Mouse (Mus musculus): ENCODE results near the gene Ptgds. TPM values are rescaled to one million over a fixed set of nuclear protein-coding genes. Genes with fewer than 3 reads are reported as not detected.
A peak's percentile ranks its signal among the peaks of the same experiment; 100 is the strongest.

Gene Ptgds
- polyA plus RNA-seq, 1 experiment from 2014 or later = 13.1 TPM

GRCm38 (mm10) chr2:25501593-25502486 is 32.0 kb upstream of the Ptgds start, which contains the start of gene C8g:
Gene C8g (minus strand): TSS chr2:25501719.
- Histone ChIP-seq H3K9me3 (replicated peaks; ENCODE audit: low read length) (no peaks in the 10 kb centered on the region), H3K4me3 (replicated peaks; ENCODE audit: low read depth, low read length) (peak within 1 kb of the TSS; percentile 55), H3K27ac (peak within 1 kb of the TSS; percentile 76), H3K4me2 (ENCODE audit: low read length) (peak within 1 kb of the TSS; percentile 75), H3K36me3 (ENCODE audit: insufficient read depth, low read length) (peaks cover 26% of the 10 kb centered on the region), H3K4me1 (replicated peaks; ENCODE audit: insufficient read depth, low read length) (peaks cover 15% of the 10 kb centered on the region), H3K27me3 (ENCODE audit: insufficient read depth, low read length) (no peaks in the 10 kb centered on the region), H3K9ac (ENCODE audit: low read depth, low read length) (peak within 1 kb of the TSS; percentile 63)
- DNase-seq (ENCODE audit: low spot score) (no peak), ATAC-seq (replicated peaks; ENCODE audit: low FRiP score, low read depth) (no peak)
- 74% methylated on average over 20 of the region's 20 CpGs for WGBS
- no peak for TF ChIP-seq CTCF (IDR thresholded peaks at IDR 0.05; ENCODE audit: low read depth)

GRCm38 (mm10) chr2:25500576-25501405 is 30.9 kb upstream of the Ptgds start, which contains the start of gene Fbxw5:
Gene Fbxw5 (plus strand): TSS chr2:25500750.
- no peak for TF ChIP-seq CTCF (IDR thresholded peaks at IDR 0.05; ENCODE audit: low read depth)
- H3K9ac ChIP-seq (ENCODE audit: low read depth, low read length) = peak within 1 kb of the TSS; percentile 63
- peak within 1 kb of the TSS; percentile 75 for H3K4me2 ChIP-seq (ENCODE audit: low read length)
- H3K36me3 ChIP-seq (ENCODE audit: insufficient read depth, low read length) = peaks cover 25% of the 10 kb centered on the region
- peaks cover 15% of the 10 kb centered on the region for H3K4me1 ChIP-seq (replicated peaks; ENCODE audit: insufficient read depth, low read length)
- H3K27me3 ChIP-seq (ENCODE audit: insufficient read depth, low read length) = no peaks in the 10 kb centered on the region
- H3K4me3 ChIP-seq (replicated peaks; ENCODE audit: low read depth, low read length) = peak within 1 kb of the TSS; percentile 55
- under 1% methylated on average over 39 of the region's 44 CpGs for WGBS
- ATAC-seq (replicated peaks; ENCODE audit: low FRiP score, low read depth) (peak; percentile 86), DNase-seq (ENCODE audit: low spot score) (peak; percentile 97)
- H3K27ac ChIP-seq = peak within 1 kb of the TSS; percentile 76
- no peaks in the 10 kb centered on the region for H3K9me3 ChIP-seq (replicated peaks; ENCODE audit: low read length)

GRCm38 (mm10) chr2:25500071-25500575 is 30.3 kb upstream of the Ptgds start:
- Histone ChIP-seq H3K27ac (peak overlapping the region; percentile 76), H3K9me3 (replicated peaks; ENCODE audit: low read length) (no peaks in the 10 kb centered on the region), H3K4me1 (replicated peaks; ENCODE audit: insufficient read depth, low read length) (peaks cover 15% of the 10 kb centered on the region), H3K4me3 (replicated peaks; ENCODE audit: low read depth, low read length) (peak overlapping the region; percentile 55), H3K36me3 (ENCODE audit: insufficient read depth, low read length) (peaks cover 18% of the 10 kb centered on the region), H3K9ac (ENCODE audit: low read depth, low read length) (0 out of 2 replicates have a peak overlapping the region, but pooled peaks have one; percentile 44), H3K4me2 (ENCODE audit: low read length) (peak overlapping the region; percentile 48), H3K27me3 (ENCODE audit: insufficient read depth, low read length) (no peaks in the 10 kb centered on the region)
- 66% methylated on average over 6 of the region's 6 CpGs for WGBS
- TF ChIP-seq CTCF (IDR thresholded peaks at IDR 0.05; ENCODE audit: low read depth) = no peak
- no peak for DNase-seq (ENCODE audit: low spot score)
- peak; percentile 23; the same call in 1 of the 2 replicates for ATAC-seq (replicated peaks; ENCODE audit: low FRiP score, low read depth)

DNA sequence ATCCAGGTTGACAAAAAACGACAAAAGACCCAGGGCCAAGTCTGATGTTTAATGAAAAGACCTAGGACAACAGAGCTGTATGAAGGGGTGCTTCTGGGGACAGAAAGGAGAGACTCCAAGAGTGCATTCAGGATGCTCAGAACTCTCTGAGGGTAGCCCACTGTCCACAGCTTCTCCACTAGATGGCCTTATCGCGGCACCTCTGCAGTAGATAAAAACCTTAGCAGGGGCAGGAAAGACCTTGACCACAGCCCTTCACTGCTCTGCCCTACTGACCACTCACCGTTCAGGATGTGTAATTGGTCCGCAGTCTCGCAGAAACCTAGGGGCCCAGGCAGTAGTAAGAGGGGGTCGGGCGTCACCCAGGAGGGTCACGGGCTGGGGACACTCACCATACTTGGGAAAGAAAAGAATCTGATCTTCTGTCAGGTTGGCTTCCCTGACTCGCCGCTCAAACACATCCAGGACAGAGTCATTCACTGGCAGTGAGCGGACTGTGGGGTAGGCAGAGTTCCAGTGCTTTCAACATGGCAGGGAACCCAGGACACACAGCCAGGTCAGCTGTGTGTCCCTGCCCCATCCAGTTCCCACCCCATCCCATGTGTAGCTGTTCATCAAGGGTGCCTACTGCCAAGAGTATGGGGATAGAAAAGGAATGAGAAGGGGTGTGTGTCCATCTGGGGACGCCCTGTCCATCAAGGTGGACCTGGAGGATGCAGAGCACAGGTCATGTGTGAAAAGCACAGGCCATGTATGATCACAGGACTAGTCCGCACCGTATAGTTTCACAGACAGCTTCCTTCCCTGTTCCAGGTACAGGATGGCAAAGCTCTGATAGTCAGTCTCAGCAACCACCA is 29.0 kb upstream of the Ptgds start:
- Histone ChIP-seq H3K27ac (peak overlapping the region; percentile 83), H3K9me3 (replicated peaks; ENCODE audit: low read length) (no peaks in the 10 kb centered on the region), H3K4me3 (replicated peaks; ENCODE audit: low read depth, low read length) (no peak overlapping the region), H3K9ac (ENCODE audit: low read depth, low read length) (no peak overlapping the region), H3K27me3 (ENCODE audit: insufficient read depth, low read length) (no peaks in the 10 kb centered on the region), H3K36me3 (ENCODE audit: insufficient read depth, low read length) (peaks cover 9% of the 10 kb centered on the region; the same call in 1 of the 2 replicates), H3K4me1 (replicated peaks; ENCODE audit: insufficient read depth, low read length) (peaks cover 15% of the 10 kb centered on the region), H3K4me2 (ENCODE audit: low read length) (no peak overlapping the region)
- ATAC-seq (replicated peaks; ENCODE audit: low FRiP score, low read depth) = no peak
- 70% methylated on average over 15 of the region's 15 CpGs for WGBS
- peak; percentile 29; the same call in 1 of the 2 replicates for TF ChIP-seq CTCF (IDR thresholded peaks at IDR 0.05; ENCODE audit: low read depth)
- no peak for DNase-seq (ENCODE audit: low spot score)

- Histone ChIP-seq H3K27ac (peak overlapping the region; percentile 83), H3K27me3 (ENCODE audit: insufficient read depth, low read length) (no peaks in the 10 kb centered on the region), H3K9ac (ENCODE audit: low read depth, low read length) (0 out of 2 replicates have a peak overlapping the region, but pooled peaks have one; percentile 35), H3K4me1 (replicated peaks; ENCODE audit: insufficient read depth, low read length) (peaks cover 15% of the 10 kb centered on the region), H3K36me3 (ENCODE audit: insufficient read depth, low read length) (0 out of 2 replicates have a peak, but pooled peaks cover 5% of the 10 kb centered on the region), H3K4me2 (ENCODE audit: low read length) (no peak overlapping the region), H3K4me3 (replicated peaks; ENCODE audit: low read depth, low read length) (no peak overlapping the region), H3K9me3 (replicated peaks; ENCODE audit: low read length) (no peaks in the 10 kb centered on the region)
- DNase-seq (ENCODE audit: low spot score) (peak; percentile 56), ATAC-seq (replicated peaks; ENCODE audit: low FRiP score, low read depth) (no peak; the same call in 1 of the 2 replicates)
- WGBS = 43% methylated on average over 6 of the region's 6 CpGs
- TF ChIP-seq CTCF (IDR thresholded peaks at IDR 0.05; ENCODE audit: low read depth) = no peak
These were observed 28.2 kb upstream of the Ptgds start for GRCm38 (mm10) chr2:25497846-25498575.
